Mouse (Mus musculus) megakaryocyte, adult 5-6 weeks (primary cell): ENCODE results near the gene Ddx17. TPM values are rescaled to one million over a fixed set of nuclear protein-coding genes. Genes with fewer than 3 reads are reported as not detected.
A peak's percentile ranks its signal among the peaks of the same experiment; 100 is the strongest.

ENCODE experiments used
- ATAC-seq: 2 replicates; pipeline ENCODE4 v1.8.0; 2016; ENCODE audit warnings: mild to moderate bottlenecking, inconsistent platforms; ENCODE audit not compliant: poor library complexity, severe bottlenecking
- total RNA-seq, 2 experiments: library from RNA; stranded (forward) in 1 of 2; stranded (reverse) in 1 of 2; fragments of 153-499, 151-499 nt in 1 of 2; fragments of 221-1000, 200-1000 nt in 1 of 2; gene quantifications; 2 replicates each; pipeline versions ENCODE4 v1.2.3 to v1.2.4; 2015 to 2017

The Ddx17 gene
- total RNA-seq, 2 experiments from 2014 or later: 108 to 146 TPM

GRCm38 (mm10) chr15:79519400-79520220, 26.9 kb downstream of the Ddx17 start:
- ATAC-seq: no peak

DNA sequence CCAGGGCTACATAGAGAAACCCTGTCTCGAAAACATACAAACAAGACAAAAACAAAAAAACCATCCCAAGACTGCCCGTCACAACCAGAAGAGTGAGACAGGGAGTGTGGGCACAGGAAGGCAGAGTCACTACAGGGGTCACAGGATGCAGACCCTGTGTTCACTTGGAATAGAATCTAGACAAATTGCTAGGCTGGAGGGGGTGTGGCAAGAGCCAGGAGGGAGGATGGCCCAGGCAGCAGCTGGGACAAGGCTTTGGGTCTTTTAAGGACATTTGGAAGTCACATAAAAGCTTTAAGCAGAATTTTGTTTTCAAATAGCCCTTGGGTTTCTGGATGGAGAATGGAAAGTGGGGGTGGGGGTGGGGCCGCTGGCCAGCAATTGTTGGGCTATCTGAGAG, 28.0 kb downstream of the Ddx17 start:
- ATAC-seq: no peak

GRCm38 (mm10) chr15:79517710-79518109, 28.8 kb downstream of the Ddx17 start:
- ATAC-seq: no peak

GRCm38 (mm10) chr15:79516171-79517096, 30.1 kb downstream of the Ddx17 start, which contains the start of gene Kdelr3:
Kdelr3 (plus strand) TSS chr15:79516411.
- ATAC-seq: peak; percentile 45

DNA sequence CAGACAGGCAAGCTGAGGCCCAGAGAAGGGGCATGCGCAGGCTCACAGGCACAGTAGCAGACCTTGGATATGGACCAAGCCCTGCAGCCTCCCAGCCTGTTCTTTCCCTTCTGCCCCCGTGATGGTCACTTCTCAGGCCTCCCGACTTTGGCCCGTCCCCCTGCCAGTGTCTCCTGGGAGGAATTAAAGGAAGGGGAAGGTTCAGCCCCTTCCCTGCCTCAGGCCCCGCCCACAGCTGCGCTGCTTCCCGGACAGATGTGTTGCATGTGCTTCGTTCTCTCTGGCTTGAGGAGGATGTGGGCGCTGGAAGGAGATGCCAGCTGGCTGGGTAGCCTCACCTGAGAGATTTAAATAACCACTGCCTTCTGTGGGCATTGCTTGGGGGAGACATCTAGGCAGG, 32.6 kb downstream of the Ddx17 start:
- no peak for ATAC-seq

GRCm38 (mm10) chr15:79511553-79512320, 34.8 kb downstream of the Ddx17 start:
- ATAC-seq: no peak

GRCm38 (mm10) chr15:79510425-79510824, 36.1 kb downstream of the Ddx17 start:
- no peak for ATAC-seq

DNA sequence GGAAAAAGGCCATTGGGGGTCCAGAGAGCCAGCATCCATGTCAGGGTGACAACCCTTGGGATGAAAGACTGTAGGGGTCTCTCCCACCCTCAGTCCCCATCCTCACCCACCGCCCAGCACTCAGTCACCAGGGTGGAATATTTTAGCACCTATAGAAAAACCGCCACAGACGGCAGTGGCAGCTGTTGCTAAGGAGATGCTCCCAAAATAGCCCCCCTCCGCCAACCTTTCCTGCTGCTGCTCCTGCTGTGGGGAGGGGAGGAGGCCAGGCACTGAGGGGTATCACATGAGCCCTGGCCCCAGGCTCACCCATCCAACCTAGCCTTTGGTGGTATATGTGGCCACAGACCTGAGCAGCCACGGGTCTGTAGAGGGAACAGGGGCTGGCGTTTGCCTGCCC, 36.5 kb downstream of the Ddx17 start:
- ATAC-seq: no peak

GRCm38 (mm10) chr15:79507055-79507828, 39.3 kb downstream of the Ddx17 start:
- no peak for ATAC-seq

- ATAC-seq: no peak
Measured at GRCm38 (mm10) chr15:79506460-79506859, 40.1 kb downstream of the Ddx17 start.

- ATAC-seq: no peak
Measured at GRCm38 (mm10) chr15:79505616-79506283, 40.8 kb downstream of the Ddx17 start.

DNA sequence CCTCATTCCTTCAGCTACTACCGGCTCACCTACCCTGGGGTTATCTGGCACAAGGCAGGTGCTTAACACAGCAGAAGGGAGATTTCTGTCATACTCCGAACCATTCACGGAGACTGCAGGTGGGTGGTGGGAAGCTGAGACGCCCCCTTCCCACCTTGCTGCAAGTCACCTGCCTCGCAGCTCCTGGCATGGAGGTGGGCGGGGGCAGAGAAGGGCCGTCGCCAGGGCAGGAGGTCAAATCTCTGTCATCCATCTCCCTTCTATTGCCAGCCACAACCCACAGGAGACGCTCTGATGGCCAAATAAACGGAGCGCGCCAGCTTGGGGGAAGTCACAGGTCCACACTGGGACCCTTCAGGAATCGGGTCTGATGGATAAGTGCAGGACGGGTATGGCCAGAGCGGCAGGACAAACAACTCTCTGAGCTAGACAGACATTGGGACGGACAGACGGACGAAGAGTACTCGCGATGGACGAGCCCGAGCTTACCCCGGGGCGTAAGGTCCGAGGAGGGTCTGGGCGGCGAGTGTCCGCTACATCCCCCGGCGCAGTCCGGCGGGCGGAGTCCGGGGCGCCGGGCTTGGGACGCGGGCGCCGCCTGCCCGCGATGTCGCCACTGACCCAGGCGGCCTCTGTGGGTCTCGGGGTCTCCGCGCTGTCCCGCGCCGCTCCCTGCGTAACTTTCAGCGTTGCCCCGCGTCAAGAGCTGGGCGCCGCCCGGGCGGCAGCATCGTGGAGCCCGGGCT, 41.7 kb downstream of the Ddx17 start, which contains the start of gene Kcnj4:
TSS of gene Kcnj4 (minus strand) at position 535 of the 746 bp plus-strand sequence.
- no peak for ATAC-seq

DNA sequence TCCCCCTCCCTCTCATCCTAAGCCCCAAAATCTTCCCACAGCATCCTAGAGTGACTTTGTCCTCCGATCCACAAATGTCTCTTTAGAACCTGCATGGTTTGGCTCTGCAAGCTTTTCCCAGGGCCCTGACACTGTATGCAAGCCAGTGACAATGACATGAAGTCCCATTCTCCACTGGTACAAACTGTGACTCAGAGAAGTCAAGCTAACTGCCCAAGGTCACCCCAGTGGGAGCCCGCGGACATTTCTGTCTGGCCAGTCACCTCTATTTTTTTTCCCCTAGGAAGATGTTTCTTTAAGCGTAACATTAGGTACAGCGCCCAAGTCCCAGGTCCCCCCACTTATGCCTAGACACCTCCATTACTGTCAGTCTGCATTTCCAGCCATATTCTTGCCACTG, 43.1 kb downstream of the Ddx17 start:
- no peak for ATAC-seq

GRCm38 (mm10) chr15:79502891-79503341, 43.6 kb downstream of the Ddx17 start:
- ATAC-seq: no peak

DNA sequence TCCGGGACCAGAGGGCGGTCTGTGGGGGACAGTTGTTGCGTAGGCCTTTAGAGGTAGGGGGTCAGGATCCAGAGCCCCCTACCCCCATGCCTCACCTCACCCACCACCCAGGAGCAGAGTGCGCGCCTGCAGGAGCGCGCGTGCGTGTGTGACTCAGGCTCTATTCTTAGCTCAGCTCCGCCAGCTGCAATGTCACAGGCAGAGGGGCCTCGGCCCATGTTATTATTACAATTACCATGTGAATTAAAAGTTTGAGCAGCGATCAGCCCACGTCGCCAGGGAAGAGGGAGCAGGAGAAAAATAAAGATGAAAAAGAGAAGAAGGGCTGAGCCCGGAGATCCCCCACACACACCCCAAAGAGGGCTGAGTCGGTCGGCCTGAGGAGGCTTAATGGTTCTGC, 46.4 kb downstream of the Ddx17 start:
- no peak for ATAC-seq

GRCm38 (mm10) chr15:79493527-79493926, 53.0 kb downstream of the Ddx17 start:
- ATAC-seq: no peak

DNA sequence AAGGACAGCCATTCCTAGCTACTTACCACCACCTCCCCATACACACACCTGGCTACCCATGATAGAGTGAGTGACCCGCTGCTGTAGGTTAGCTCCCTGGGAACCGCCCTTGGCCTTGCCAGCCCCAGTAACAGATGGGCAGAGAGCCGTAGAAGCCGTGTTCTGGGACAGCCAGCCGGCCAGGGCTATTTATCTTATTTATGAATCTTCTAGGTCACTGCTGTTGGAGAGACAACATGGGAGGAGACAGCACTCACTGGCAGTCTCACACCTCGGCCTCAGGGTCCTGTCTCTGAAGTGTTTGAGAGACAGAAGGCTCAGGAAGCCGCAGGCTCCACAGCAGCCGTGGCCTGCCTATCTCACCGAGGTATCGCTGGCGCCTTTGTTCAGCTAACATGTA, 57.1 kb downstream of the Ddx17 start:
- no peak for ATAC-seq

GRCm38 (mm10) chr15:79481181-79481688, 65.3 kb downstream of the Ddx17 start:
- ATAC-seq: no peak
